Mouse (Mus musculus): ENCODE data around the gene Aco2. TPM values are rescaled to one million over a fixed set of nuclear protein-coding genes. Genes with fewer than 3 reads are reported as not detected.

The Aco2 gene
- total and polyA plus RNA-seq, 2 experiments = 127 to 170 TPM

- peaks cover 4% of the 10 kb centered on the region for H3K4me1 ChIP-seq (ENCODE audit: control insufficient read depth, insufficient read depth, low read length)
These were observed 13.4 kb upstream of the Aco2 start, which contains the start of gene Tob2 for GRCm38 (mm10) chr15:81858517-81859329. Gene Tob2 (minus strand): TSS chr15:81858796.

GRCm38 (mm10) chr15:81859330-81860255 is 12.5 kb upstream of the Aco2 start:
- Histone ChIP-seq H3K9ac (ENCODE audit: low read depth, low read length) (peak overlapping the region; percentile 89), H3K27ac (replicated peaks; ENCODE audit: insufficient read depth, low read depth, low read length) (peak overlapping the region; percentile 97), H3K4me1 (ENCODE audit: control insufficient read depth, insufficient read depth, low read length) (peaks cover 4% of the 10 kb centered on the region), H3K36me3 (ENCODE audit: control insufficient read depth, insufficient read depth, low read length) (peaks cover 2% of the 10 kb centered on the region; the same call in 1 of the 2 replicates), H3K4me3 (ENCODE audit: insufficient read depth, low read depth, low read length) (peak overlapping the region; percentile 90), H3K27me3 (ENCODE audit: control insufficient read depth, insufficient read depth, low read length) (no peaks in the 10 kb centered on the region), H3K79me2 (ENCODE audit: control insufficient read depth, insufficient read depth, low read length) (peaks cover 20% of the 10 kb centered on the region)
- DNase-seq (ENCODE audit: extremely low read depth, low read depth, low spot score) = peak; percentile 98
- WGBS = under 1% methylated on average over 39 of the region's 39 CpGs
- TF ChIP-seq CTCF (IDR thresholded peaks at IDR 0.05; ENCODE audit: low read depth, low read length) (no peak), POLR2A (IDR thresholded peaks at IDR 0.05; ENCODE audit: extremely low read depth, insufficient read depth, low read length) (0 out of 2 replicates have a peak, but pooled peaks have one; percentile 14)

More at GRCm38 (mm10) chr15:81858517-81859329, 13.4 kb upstream of the Aco2 start, which contains the start of gene Tob2:
- H3K9ac ChIP-seq (ENCODE audit: low read depth, low read length) = peak within 1 kb of the TSS; percentile 97
- peaks cover 20% of the 10 kb centered on the region for H3K79me2 ChIP-seq (ENCODE audit: control insufficient read depth, insufficient read depth, low read length)
- H3K36me3 ChIP-seq (ENCODE audit: control insufficient read depth, insufficient read depth, low read length) = no peaks in the 10 kb centered on the region; the same call in 1 of the 2 replicates
- TF ChIP-seq CTCF (IDR thresholded peaks at IDR 0.05; ENCODE audit: low read depth, low read length) = no peak
- TF ChIP-seq POLR2A (IDR thresholded peaks at IDR 0.05; ENCODE audit: extremely low read depth, insufficient read depth, low read length) = 0 out of 2 replicates have a peak, but pooled peaks have one; percentile 9
- DNase-seq (ENCODE audit: extremely low read depth, low read depth, low spot score) = peak; percentile 72
- under 1% methylated on average over 44 of the region's 44 CpGs for WGBS
- no peaks in the 10 kb centered on the region for H3K27me3 ChIP-seq (ENCODE audit: control insufficient read depth, insufficient read depth, low read length)
- peak within 1 kb of the TSS; percentile 90 for H3K4me3 ChIP-seq (ENCODE audit: insufficient read depth, low read depth, low read length)
- H3K27ac ChIP-seq (replicated peaks; ENCODE audit: insufficient read depth, low read depth, low read length) = peak within 1 kb of the TSS; percentile 97

GRCm38 (mm10) chr15:81860471-81861135 is 11.5 kb upstream of the Aco2 start:
- Histone ChIP-seq H3K4me1 (ENCODE audit: control insufficient read depth, insufficient read depth, low read length) (no peaks in the 10 kb centered on the region), H3K36me3 (ENCODE audit: control insufficient read depth, insufficient read depth, low read length) (peaks cover 11% of the 10 kb centered on the region), H3K27me3 (ENCODE audit: control insufficient read depth, insufficient read depth, low read length) (no peaks in the 10 kb centered on the region), H3K27ac (replicated peaks; ENCODE audit: insufficient read depth, low read depth, low read length) (peak overlapping the region; percentile 50), H3K9ac (ENCODE audit: low read depth, low read length) (peak overlapping the region; percentile 16), H3K4me3 (ENCODE audit: insufficient read depth, low read depth, low read length) (no peak overlapping the region), H3K79me2 (ENCODE audit: control insufficient read depth, insufficient read depth, low read length) (peaks cover 16% of the 10 kb centered on the region)
- 16% methylated on average over 8 of the region's 8 CpGs for WGBS
- TF ChIP-seq POLR2A (IDR thresholded peaks at IDR 0.05; ENCODE audit: extremely low read depth, insufficient read depth, low read length) (no peak), CTCF (IDR thresholded peaks at IDR 0.05; ENCODE audit: low read depth, low read length) (no peak)
- DNase-seq (ENCODE audit: extremely low read depth, low read depth, low spot score) = peak; percentile 91

- H3K27ac ChIP-seq (replicated peaks; ENCODE audit: insufficient read depth, low read depth, low read length) = no peak overlapping the region
- H3K4me1 ChIP-seq (ENCODE audit: control insufficient read depth, insufficient read depth, low read length) = no peaks in the 10 kb centered on the region
- WGBS = 97% methylated on average over 7 of the region's 7 CpGs
- peaks cover 40% of the 10 kb centered on the region for H3K36me3 ChIP-seq (ENCODE audit: control insufficient read depth, insufficient read depth, low read length)
- no peaks in the 10 kb centered on the region for H3K27me3 ChIP-seq (ENCODE audit: control insufficient read depth, insufficient read depth, low read length)
- no peak for DNase-seq (ENCODE audit: extremely low read depth, low read depth, low spot score)
- no peak overlapping the region for H3K9ac ChIP-seq (ENCODE audit: low read depth, low read length)
- no peak overlapping the region for H3K4me3 ChIP-seq (ENCODE audit: insufficient read depth, low read depth, low read length)
- TF ChIP-seq CTCF (IDR thresholded peaks at IDR 0.05; ENCODE audit: low read depth, low read length) = no peak
- peaks cover 2% of the 10 kb centered on the region; the same call in 1 of the 2 replicates for H3K79me2 ChIP-seq (ENCODE audit: control insufficient read depth, insufficient read depth, low read length)
These were observed 7.9 kb upstream of the Aco2 start for GRCm38 (mm10) chr15:81864238-81864637.

- no peak for DNase-seq (ENCODE audit: extremely low read depth, low read depth, low spot score)
- Histone ChIP-seq H3K4me3 (ENCODE audit: insufficient read depth, low read depth, low read length) (no peak overlapping the region), H3K27me3 (ENCODE audit: control insufficient read depth, insufficient read depth, low read length) (no peaks in the 10 kb centered on the region), H3K9ac (ENCODE audit: low read depth, low read length) (no peak overlapping the region), H3K27ac (replicated peaks; ENCODE audit: insufficient read depth, low read depth, low read length) (no peak overlapping the region), H3K79me2 (ENCODE audit: control insufficient read depth, insufficient read depth, low read length) (peaks cover 35% of the 10 kb centered on the region), H3K36me3 (ENCODE audit: control insufficient read depth, insufficient read depth, low read length) (peaks cover 47% of the 10 kb centered on the region), H3K4me1 (ENCODE audit: control insufficient read depth, insufficient read depth, low read length) (peaks cover 6% of the 10 kb centered on the region)
- 96% methylated on average over 5 of the region's 5 CpGs for WGBS
- no peak for TF ChIP-seq CTCF (IDR thresholded peaks at IDR 0.05; ENCODE audit: low read depth, low read length)
- TF ChIP-seq POLR2A (IDR thresholded peaks at IDR 0.05; ENCODE audit: extremely low read depth, insufficient read depth, low read length) = no peak
These were observed 2.1 kb upstream of the Aco2 start for GRCm38 (mm10) chr15:81869985-81870384.
